Mouse (Mus musculus): ENCODE measurements at regions not wholly inside any gene's neighbourhood (a gene's known extent, or its start where the extent isn't known, plus 50 kb on each side); places are given as distances from the start of the nearest gene placed in this dataset.

DNA sequence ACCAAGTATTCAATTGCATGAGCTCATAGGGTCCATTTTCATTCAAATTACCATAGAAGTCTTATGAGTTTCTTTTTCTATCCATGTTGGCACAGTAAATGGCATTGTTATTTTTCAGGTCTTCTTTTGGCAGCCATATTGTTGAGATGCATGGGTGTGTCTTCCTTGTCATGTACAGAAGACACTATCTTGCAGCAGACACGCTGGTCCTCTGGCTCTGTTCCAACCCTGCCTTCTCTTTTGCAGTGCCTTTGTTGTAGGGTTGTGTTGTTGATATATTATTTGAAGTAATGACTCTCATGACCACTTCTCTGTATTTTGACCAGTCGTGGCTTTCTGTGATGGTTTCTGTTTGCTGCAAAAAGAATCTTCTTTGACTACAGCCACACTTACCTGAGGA is 274.4 kb upstream of the Camk1g start:
- DNase-seq (ENCODE audit: low spot score) = no peak

- DNase-seq (ENCODE audit: low spot score) = no peak
Observed at GRCm38 (mm10) chr1:193636451-193636850, 266.4 kb upstream of the Camk1g start.

DNA sequence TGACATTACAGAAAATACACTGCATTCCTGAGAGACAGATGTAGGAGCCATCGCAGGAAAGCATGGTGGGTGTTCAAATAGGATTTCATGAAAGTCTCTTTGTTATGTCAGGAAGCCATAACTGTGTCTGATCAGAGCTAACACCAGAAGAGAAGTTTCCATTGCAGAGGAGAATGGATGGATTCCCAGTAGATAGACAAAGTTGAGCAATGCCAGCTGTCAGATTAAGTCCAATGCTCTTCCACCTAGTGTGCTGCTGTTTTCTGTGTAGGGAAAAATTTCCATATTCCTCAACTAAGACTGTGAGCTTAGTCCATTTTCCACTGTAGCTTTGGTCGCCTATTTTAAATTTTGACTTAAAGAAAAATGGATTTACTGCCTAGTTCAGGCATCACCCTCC is 262.0 kb upstream of the Camk1g start:
- no peak for DNase-seq (ENCODE audit: low spot score)

- DNase-seq (ENCODE audit: low spot score) = no peak
Observed at GRCm38 (mm10) chr1:193629887-193630286, 259.8 kb upstream of the Camk1g start.

GRCm38 (mm10) chr1:193626924-193627849 is 257.1 kb upstream of the Camk1g start:
- peak; percentile 32 for DNase-seq (ENCODE audit: low spot score)

DNA sequence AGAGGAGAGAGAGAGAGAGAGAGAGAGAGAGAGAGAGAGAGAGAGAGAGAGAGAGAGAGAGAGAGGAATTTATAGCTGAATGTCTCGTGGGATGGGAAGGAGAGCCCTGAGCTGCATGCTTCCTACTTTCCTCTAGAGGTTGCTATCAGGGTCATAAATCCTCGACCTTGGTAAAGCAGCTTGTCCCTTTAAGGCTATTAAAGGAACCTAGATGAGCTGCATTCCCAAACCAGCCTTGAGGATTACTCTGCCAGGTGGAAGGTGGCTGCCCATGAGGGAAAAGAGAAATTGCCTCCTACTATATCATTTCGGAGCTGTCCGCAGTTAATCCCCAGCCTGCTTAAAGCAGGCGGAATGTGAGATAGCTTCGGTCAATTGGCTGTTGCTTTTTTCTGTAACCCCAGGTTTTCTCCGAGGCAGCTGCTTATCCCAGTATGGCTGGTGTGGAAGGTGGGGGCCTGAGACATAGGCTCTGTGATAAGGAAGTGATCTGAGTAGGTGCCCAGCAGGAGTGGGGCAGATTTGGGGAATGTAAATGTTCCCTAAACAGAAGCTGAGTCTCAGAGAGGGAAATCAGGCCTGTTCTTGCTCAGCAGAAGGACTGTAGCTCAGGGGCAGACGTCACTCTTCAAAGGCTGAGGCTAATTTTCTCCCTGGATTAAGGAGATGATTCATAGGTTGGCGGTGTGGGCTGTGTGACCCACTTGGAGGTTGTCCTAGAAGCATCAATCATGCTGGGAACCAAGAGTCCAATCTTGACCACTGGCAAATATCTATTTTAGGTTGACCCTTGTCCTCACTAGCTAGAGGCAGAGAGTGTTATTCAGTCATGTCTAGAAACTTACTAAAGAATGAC is 255.2 kb upstream of the Camk1g start:
- DNase-seq (ENCODE audit: low spot score) = peak; percentile 20

DNA sequence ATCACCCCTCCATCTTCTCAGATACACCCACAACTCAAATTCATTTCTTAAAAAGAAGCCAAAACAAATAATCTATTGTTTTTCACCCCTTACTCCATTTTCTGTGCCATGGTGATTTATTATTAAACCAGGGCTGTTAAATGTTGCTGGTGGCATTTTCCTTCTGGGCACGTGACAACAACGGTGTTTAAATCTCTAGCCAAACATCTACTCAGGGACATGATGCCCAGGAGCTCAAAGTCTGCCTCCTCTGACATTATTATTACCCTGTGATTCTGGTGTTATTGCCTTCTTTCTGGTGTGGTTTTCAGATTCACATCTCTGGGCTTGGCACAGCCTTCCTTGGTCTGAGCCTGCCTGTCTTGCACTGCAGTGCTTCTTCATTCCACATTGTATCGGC is 253.5 kb upstream of the Camk1g start:
- no peak for DNase-seq (ENCODE audit: low spot score)

DNA sequence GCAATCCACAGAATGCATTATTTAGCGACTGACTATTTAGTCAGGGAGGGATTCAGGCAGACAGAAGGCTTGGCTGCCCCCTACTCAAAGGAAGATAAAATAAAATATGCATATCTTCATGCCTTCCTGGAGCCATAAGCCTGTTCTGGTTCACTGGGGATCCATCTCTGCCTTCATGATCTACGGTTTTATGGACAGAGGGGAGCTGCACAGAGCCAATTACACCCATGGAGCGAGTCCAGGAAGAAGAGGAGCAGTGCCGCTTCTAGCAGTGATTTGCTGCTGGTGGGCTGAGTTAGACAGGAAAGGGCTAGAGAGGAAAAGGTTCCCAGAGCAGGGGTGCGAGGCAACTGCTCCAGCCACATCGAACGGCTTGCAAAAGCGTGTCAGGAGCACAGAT is 248.2 kb upstream of the Camk1g start:
- DNase-seq (ENCODE audit: low spot score) = no peak

- DNase-seq (ENCODE audit: low spot score) = no peak
Observed at GRCm38 (mm10) chr1:193610471-193610870, 240.4 kb upstream of the Camk1g start.

GRCm38 (mm10) chr1:193599895-193600294 is 229.8 kb upstream of the Camk1g start:
- DNase-seq (ENCODE audit: low spot score) = no peak

- DNase-seq (ENCODE audit: low spot score) = peak; percentile 43
Observed at GRCm38 (mm10) chr1:193599163-193599562, 229.1 kb upstream of the Camk1g start.

- DNase-seq (ENCODE audit: low spot score) = peak; percentile 16
Observed at GRCm38 (mm10) chr1:193590301-193590829, 220.3 kb upstream of the Camk1g start.

DNA sequence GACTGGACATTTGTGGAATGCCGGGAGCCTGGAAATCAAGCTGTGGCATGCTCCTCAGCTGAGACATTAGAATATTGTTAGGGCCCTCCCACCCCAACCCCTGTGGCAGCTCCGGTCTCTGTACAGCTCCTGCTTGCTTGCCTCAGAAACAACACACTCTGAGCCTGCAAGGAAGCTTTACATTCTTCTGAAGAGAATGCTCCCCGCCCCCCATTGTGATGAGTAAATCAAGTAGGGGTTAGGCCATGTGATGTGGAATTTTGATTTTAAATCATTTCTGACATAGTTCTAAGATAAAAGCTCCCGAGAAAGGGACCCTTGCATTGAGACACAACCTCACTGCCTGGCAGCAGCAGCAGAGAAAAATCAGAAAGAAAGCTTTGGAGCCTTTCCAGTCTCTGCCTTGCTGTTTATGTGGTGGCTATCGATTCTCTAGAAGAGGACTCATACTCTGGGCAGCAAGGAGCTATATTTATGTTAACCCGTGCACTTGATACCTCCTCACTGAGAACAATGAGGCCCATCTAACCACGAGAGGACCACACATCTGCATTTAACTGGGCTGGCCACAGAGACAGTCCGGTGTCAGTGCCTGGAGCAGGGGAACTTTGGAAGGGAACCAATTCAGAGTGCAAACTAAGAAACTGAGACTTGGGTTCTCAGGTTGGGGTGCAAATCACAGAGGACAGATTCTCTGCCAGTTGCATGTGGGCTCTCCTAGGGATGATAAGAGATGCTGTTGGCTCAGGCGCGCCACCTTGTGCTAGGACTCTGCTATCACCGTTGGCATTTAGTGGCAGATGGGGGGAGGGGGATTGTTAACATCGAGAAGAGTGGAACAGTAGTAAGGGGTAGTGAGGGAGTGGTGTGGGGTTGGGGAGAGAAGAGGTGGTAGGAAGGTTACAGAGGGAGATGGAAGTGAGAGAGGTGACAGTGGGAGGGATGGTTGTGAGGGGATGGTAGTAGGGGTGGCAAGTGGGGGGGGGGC is 218.7 kb upstream of the Camk1g start:
- peak; percentile 90 for DNase-seq (ENCODE audit: low spot score)

GRCm38 (mm10) chr1:193587317-193587716 is 217.2 kb upstream of the Camk1g start:
- no peak for DNase-seq (ENCODE audit: low spot score)

DNA sequence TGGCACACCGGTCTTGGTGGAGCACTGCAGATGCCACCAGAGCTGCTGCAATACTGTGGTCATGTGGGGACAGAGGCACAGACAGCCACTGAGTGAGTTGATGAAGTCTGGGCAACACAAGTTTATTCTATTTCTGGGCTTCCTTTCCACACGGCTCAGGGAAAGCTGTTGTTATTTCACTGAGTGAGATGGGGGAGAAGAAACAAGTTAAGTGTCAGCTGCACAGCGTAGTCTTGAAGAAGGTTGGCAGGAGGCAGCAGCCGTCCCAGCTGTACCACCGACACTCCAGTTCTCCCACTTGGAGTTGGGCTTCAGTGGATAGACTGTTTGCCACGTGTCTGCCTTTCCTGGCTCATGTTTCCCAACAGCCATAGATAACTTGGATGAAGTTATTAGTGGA is 216.8 kb upstream of the Camk1g start:
- DNase-seq (ENCODE audit: low spot score) = no peak

DNA sequence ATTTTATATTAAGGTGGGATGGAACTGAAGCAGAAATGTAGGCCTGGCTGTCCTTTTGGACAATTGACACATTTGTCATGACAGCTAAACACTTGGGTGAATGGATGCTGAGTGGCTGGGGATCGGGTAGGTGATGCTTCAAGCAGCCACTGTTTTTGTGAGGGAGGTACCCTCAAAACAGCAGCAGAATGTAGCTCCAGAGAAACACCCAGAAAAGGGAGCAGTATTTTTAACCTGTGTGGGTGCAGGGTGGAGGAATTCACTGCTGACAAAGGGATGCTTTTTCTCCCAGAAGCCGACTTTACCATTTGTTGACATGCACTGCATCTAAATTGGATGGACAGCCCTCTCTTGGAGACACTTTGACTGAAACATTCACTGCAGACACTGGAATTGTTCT is 213.7 kb upstream of the Camk1g start:
- DNase-seq (ENCODE audit: low spot score) = no peak

GRCm38 (mm10) chr1:193580393-193580792 is 210.3 kb upstream of the Camk1g start:
- no peak for DNase-seq (ENCODE audit: low spot score)

GRCm38 (mm10) chr1:193579671-193580070 is 209.6 kb upstream of the Camk1g start:
- no peak for DNase-seq (ENCODE audit: low spot score)

GRCm38 (mm10) chr1:193578661-193579175 is 208.6 kb upstream of the Camk1g start:
- no peak for DNase-seq (ENCODE audit: low spot score)

DNA sequence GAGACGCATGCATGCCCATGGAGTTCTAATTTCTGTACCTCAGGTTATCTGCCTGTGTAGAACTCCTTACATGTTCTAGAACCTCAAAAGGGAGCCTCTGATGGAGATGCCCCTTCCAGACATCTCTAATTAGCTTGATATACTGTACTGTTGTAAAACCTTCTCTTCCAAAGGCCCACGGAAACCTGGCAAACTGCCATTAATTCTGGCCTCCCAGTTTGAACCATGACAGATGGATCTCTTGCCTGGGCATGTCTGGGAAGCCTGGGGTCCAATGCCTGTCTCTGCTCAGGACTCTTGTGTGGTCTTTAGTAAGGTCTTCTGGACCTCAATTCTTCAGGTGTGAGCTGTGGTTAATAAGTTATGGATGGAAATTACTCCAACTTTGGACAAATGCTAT is 207.7 kb upstream of the Camk1g start:
- no peak for DNase-seq (ENCODE audit: low spot score)
